Mouse (Mus musculus) thymus, adult 2 months (tissue): Measurements from ENCODE around the gene Srsf4. TPM values are rescaled to one million over a fixed set of nuclear protein-coding genes. Genes with fewer than 3 reads are reported as not detected.

ENCODE experiments used
- DNase-seq: peaks from one replicate; pipeline ENCODE4 v3.0.0; 2021
- H3K27ac ChIP-seq: fragments of 200-500 bp; 2 replicates; pipeline ENCODE4 v1.5.1; 2012; ENCODE audit warnings: low read length, control low read depth; ENCODE audit not compliant: control insufficient read depth, insufficient read depth
- H3K27me3 ChIP-seq: fragments of 200-500 bp; 2 replicates; pipeline ENCODE4 v1.6.1; 2012; ENCODE audit warnings: mild to moderate bottlenecking, low read length, moderate library complexity, mixed read lengths; ENCODE audit not compliant: control insufficient read depth, insufficient read depth
- H3K36me3 ChIP-seq: fragments of 200-500 bp; 2 replicates; pipeline ENCODE4 v1.6.1; 2012; ENCODE audit warnings: mild to moderate bottlenecking, low read length, moderate library complexity; ENCODE audit not compliant: control insufficient read depth, insufficient read depth
- H3K4me1 ChIP-seq: fragments of 200-500 bp; replicated peaks from 2 replicates; pipeline ENCODE4 v1.6.1; 2012; ENCODE audit warnings: low read length; ENCODE audit not compliant: control insufficient read depth, insufficient read depth
- H3K4me3 ChIP-seq: fragments of 200-500 bp; 2 replicates; pipeline ENCODE4 v1.5.1; 2012; ENCODE audit warnings: mild to moderate bottlenecking, low read length, control low read depth, moderate library complexity; ENCODE audit not compliant: control insufficient read depth, insufficient read depth
- CTCF ChIP-seq: fragments of 200-500 bp; IDR thresholded peaks from 2 replicates; pipeline ENCODE4 v1.5.1; 2012; ENCODE audit warnings: mild to moderate bottlenecking, control low read depth, low read length, moderate library complexity, borderline replicate concordance; ENCODE audit not compliant: control insufficient read depth, poor library complexity, insufficient read depth; ENCODE audit errors: extremely low read depth
- POLR2A ChIP-seq: fragments of 200-500 bp; IDR thresholded peaks from 2 replicates; pipeline ENCODE4 v1.6.1; 2012; ENCODE audit warnings: mild to moderate bottlenecking, low read length, control low read depth, moderate library complexity; ENCODE audit not compliant: control insufficient read depth, poor library complexity, insufficient read depth; ENCODE audit errors: extremely low read depth
- WGBS: fragments of 180-500 bp; shearing (Covaris S2); methylation state at CpG from one replicate; pipeline ENCODE4 v1.1.7; 2018; 5-methylcytosine and 5-hydroxymethylcytosine counted together
- polyA plus RNA-seq: library from polyadenylated mRNA; depleted of rRNA; stranded (reverse); fragments of >200 nt; gene quantifications from 2 replicates; pipeline ENCODE4 v1.2.3, GENCODE M21; 2012; rRNA removed

Gene Srsf4
- polyA plus RNA-seq, result 76.8 and 90.4 TPM in 2 replicates

GRCm38 (mm10) chr4:131873293-131874168, at the start of gene Srsf4:
Gene Srsf4 (plus strand): TSS chr4:131873617.
- peak within 1 kb of the TSS; percentile 65 for H3K27ac ChIP-seq
- H3K4me1 ChIP-seq, result peaks cover 6% of the 10 kb centered on the region; the same call in 1 of the 2 replicates
- H3K27me3 ChIP-seq, result no peaks in the 10 kb centered on the region
- TF ChIP-seq CTCF (peak; percentile 47; the same call in 1 of the 2 replicates), POLR2A (peak; percentile 91)
- H3K36me3 ChIP-seq, result no peaks in the 10 kb centered on the region
- DNase-seq, result peak; percentile 92
- peak within 1 kb of the TSS; percentile 90 for H3K4me3 ChIP-seq
- under 1% methylated on average over 99 of the region's 116 CpGs for WGBS

GRCm38 (mm10) chr4:131824939-131825338, 48.5 kb upstream of the Srsf4 start:
- no peaks in the 10 kb centered on the region for H3K36me3 ChIP-seq
- H3K27ac ChIP-seq, result no peak overlapping the region
- DNase-seq, result no peak
- H3K4me1 ChIP-seq, result no peaks in the 10 kb centered on the region
- H3K27me3 ChIP-seq, result no peaks in the 10 kb centered on the region
- no peak overlapping the region for H3K4me3 ChIP-seq
- no peak for TF ChIP-seq POLR2A
- TF ChIP-seq CTCF, result no peak
- 67% methylated on average over 3 of the region's 3 CpGs for WGBS

- no peaks in the 10 kb centered on the region for H3K27me3 ChIP-seq
- no peak for TF ChIP-seq POLR2A
- peak; percentile 76; the same call in 1 of the 2 replicates for TF ChIP-seq CTCF
- WGBS, result 27% methylated on average over 8 of the region's 8 CpGs
Observed at GRCm38 (mm10) chr4:131825830-131826229, 47.6 kb upstream of the Srsf4 start.

GRCm38 (mm10) chr4:131826905-131827304, 46.5 kb upstream of the Srsf4 start:
- no peak for DNase-seq
- Histone ChIP-seq H3K36me3 (no peaks in the 10 kb centered on the region), H3K4me1 (no peaks in the 10 kb centered on the region), H3K4me3 (no peak overlapping the region), H3K27me3 (no peaks in the 10 kb centered on the region), H3K27ac (no peak overlapping the region)
- 70% methylated on average over 6 of the region's 6 CpGs for WGBS
- no peak for TF ChIP-seq CTCF
- TF ChIP-seq POLR2A, result no peak

More at GRCm38 (mm10) chr4:131825830-131826229, 47.6 kb upstream of the Srsf4 start:
- no peaks in the 10 kb centered on the region for H3K4me1 ChIP-seq
- H3K27ac ChIP-seq, result no peak overlapping the region
- DNase-seq, result peak; percentile 62
- no peak overlapping the region for H3K4me3 ChIP-seq
- H3K36me3 ChIP-seq, result no peaks in the 10 kb centered on the region

- no peaks in the 10 kb centered on the region for H3K4me1 ChIP-seq
- 95% methylated on average over 8 of the region's 8 CpGs for WGBS
- H3K4me3 ChIP-seq, result no peak overlapping the region
- TF ChIP-seq POLR2A, result no peak
- no peak for TF ChIP-seq CTCF
- no peak for DNase-seq
- H3K27me3 ChIP-seq, result no peaks in the 10 kb centered on the region
- no peaks in the 10 kb centered on the region for H3K36me3 ChIP-seq
- no peak overlapping the region for H3K27ac ChIP-seq
Observed at GRCm38 (mm10) chr4:131829123-131829522, 44.3 kb upstream of the Srsf4 start.

GRCm38 (mm10) chr4:131831546-131832045, 41.8 kb upstream of the Srsf4 start:
- TF ChIP-seq POLR2A (no peak), CTCF (no peak)
- Histone ChIP-seq H3K36me3 (no peaks in the 10 kb centered on the region), H3K27me3 (peaks cover 6% of the 10 kb centered on the region; the same call in 1 of the 2 replicates), H3K4me3 (no peak overlapping the region), H3K27ac (no peak overlapping the region), H3K4me1 (peaks cover 1% of the 10 kb centered on the region; the same call in 1 of the 2 replicates)
- DNase-seq, result no peak
- WGBS, result 86% methylated on average over 5 of the region's 5 CpGs
